Mouse (Mus musculus) stomach, embryonic 14.5 days (tissue): Measurements from ENCODE around the gene Ikzf2. TPM values are rescaled to one million over a fixed set of nuclear protein-coding genes. Genes with fewer than 3 reads are reported as not detected.

Experiments used
- ATAC-seq: fragments of 200-750 bp; cut with Nextera tagmentation; 2 replicates; pipeline ENCODE4 v1.8.0; 2017; ENCODE audit warnings: low read depth, moderate TSS enrichment; ENCODE audit not compliant: insufficient number of reproducible peaks, insufficient read depth, low FRiP score
- H3K27ac ChIP-seq: fragments of 300-500 bp; sonication (generic); 2 replicates; pipeline ENCODE4 v1.5.1; 2014; ENCODE audit warnings: mild to moderate bottlenecking, low read length, moderate library complexity, mixed read lengths
- H3K27me3 ChIP-seq: fragments of 300-500 bp; sonication (generic); 2 replicates; pipeline ENCODE4 v1.6.1; 2014; ENCODE audit warnings: low read length, control low read depth, mixed read lengths; ENCODE audit not compliant: control insufficient read depth, insufficient read depth
- H3K36me3 ChIP-seq: fragments of 300-500 bp; sonication (generic); 2 replicates; pipeline ENCODE4 v1.6.1; 2014; ENCODE audit warnings: mild to moderate bottlenecking, control low read depth, low read length, moderate library complexity, mixed read lengths; ENCODE audit not compliant: control insufficient read depth, insufficient read depth
- H3K4me1 ChIP-seq: fragments of 300-500 bp; sonication (generic); 2 replicates; pipeline ENCODE4 v1.6.1; 2014; ENCODE audit warnings: low read length, control low read depth, mixed read lengths; ENCODE audit not compliant: control insufficient read depth, insufficient read depth
- H3K4me2 ChIP-seq: fragments of 300-500 bp; sonication (generic); replicated peaks from 2 replicates; pipeline ENCODE4 v1.6.1; 2014; ENCODE audit warnings: low read depth, low read length, control low read depth
- H3K4me3 ChIP-seq: fragments of 300-500 bp; sonication (generic); 2 replicates; pipeline ENCODE4 v1.5.1; 2014; ENCODE audit warnings: low read depth, low read length, control low read depth
- H3K9ac ChIP-seq: fragments of 300-500 bp; sonication (generic); replicated peaks from 2 replicates; pipeline ENCODE4 v1.6.1; 2014; ENCODE audit warnings: low read depth, mild to moderate bottlenecking, control low read depth, low read length, moderate library complexity, mixed read lengths
- H3K9me3 ChIP-seq: fragments of 300-500 bp; sonication (generic); 2 replicates; pipeline ENCODE4 v1.6.1; 2016; ENCODE audit warnings: low read depth, low read length, control low read depth; ENCODE audit not compliant: control insufficient read depth
- WGBS: fragments of 180-500 bp; shearing (Covaris S2); extraction: QIAGEN DNeasy Blood & Tissue Kit; methylation state at CpG from one replicate; pipeline ENCODE4 v1.1.7; 2014; 5-methylcytosine and 5-hydroxymethylcytosine counted together
- polyA plus RNA-seq: library from polyadenylated mRNA; unstranded; fragments of >200 nt; fragmentation: Nextera tagmentation; extraction: Ambion mirVana; gene quantifications from 2 replicates; pipeline ENCODE4 v1.2.1, GENCODE M21; 2014

Ikzf2 gene
- polyA plus RNA-seq, 1 experiment from 2014 or later = 11.1 TPM

DNA sequence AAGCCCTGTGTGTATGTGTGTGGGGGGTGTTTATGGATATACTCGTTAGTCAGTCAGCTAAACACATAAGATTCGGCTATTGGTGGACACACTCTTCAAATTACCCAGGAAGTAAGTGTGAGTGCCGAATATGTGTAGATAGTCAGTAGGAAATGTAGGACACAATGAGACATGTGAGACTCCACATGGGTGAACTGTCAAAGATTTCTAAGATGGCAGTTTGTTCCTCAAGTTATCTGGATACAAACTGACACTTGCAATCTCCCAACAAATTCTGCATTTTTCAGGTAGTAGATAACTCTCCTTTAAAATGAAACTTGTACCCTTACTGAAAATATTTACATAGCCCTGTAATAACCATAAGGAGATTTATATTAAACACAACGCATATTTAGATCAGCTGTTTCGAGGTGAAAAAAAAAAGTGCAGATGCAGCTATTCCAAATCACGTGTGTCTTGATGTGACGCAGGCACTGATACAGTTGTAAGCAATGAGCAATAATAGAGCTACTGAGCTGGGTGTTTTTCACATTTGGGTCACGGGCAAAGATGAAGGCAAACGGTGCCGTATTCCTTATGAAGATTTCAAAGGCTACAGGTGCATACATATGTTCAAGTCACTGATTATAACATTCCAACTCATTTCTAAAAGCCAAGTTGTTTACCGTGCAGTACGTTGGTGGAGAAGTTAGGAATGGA lies 87.8 kb downstream of the Ikzf2 start:
- H3K4me3 ChIP-seq = no peak overlapping the region

GRCm38 (mm10) chr1:69591889-69592288 lies 95.2 kb downstream of the Ikzf2 start:
- Histone ChIP-seq H3K4me2 (no peak overlapping the region), H3K27ac (no peak overlapping the region)

More for the DNA sequence above, 87.8 kb downstream of the Ikzf2 start:
- Histone ChIP-seq H3K4me2 (no peak overlapping the region), H3K9ac (no peak overlapping the region), H3K4me1 (no peaks in the 10 kb centered on the region), H3K9me3 (no peaks in the 10 kb centered on the region), H3K27me3 (no peaks in the 10 kb centered on the region), H3K27ac (no peak overlapping the region), H3K36me3 (no peaks in the 10 kb centered on the region)
- ATAC-seq = no peak
- WGBS = 80% methylated on average over 12 of the region's 12 CpGs

GRCm38 (mm10) chr1:69591328-69591801 lies 95.7 kb downstream of the Ikzf2 start:
- Histone ChIP-seq H3K36me3 (no peaks in the 10 kb centered on the region), H3K27ac (no peak overlapping the region), H3K4me1 (no peaks in the 10 kb centered on the region), H3K9ac (no peak overlapping the region), H3K27me3 (no peaks in the 10 kb centered on the region), H3K4me3 (no peak overlapping the region), H3K9me3 (no peaks in the 10 kb centered on the region), H3K4me2 (no peak overlapping the region)
- ATAC-seq = no peak
- 50% methylated on average over 7 of the region's 7 CpGs for WGBS

More at GRCm38 (mm10) chr1:69591889-69592288, 95.2 kb downstream of the Ikzf2 start:
- whole genome bisulfite sequencing = 61% methylated on average over 6 of the region's 6 CpGs
- no peak overlapping the region for H3K4me3 ChIP-seq
- no peak for ATAC-seq
- H3K9ac ChIP-seq = no peak overlapping the region
- no peaks in the 10 kb centered on the region for H3K9me3 ChIP-seq
- H3K36me3 ChIP-seq = no peaks in the 10 kb centered on the region
- no peaks in the 10 kb centered on the region for H3K27me3 ChIP-seq
- H3K4me1 ChIP-seq = no peaks in the 10 kb centered on the region

DNA sequence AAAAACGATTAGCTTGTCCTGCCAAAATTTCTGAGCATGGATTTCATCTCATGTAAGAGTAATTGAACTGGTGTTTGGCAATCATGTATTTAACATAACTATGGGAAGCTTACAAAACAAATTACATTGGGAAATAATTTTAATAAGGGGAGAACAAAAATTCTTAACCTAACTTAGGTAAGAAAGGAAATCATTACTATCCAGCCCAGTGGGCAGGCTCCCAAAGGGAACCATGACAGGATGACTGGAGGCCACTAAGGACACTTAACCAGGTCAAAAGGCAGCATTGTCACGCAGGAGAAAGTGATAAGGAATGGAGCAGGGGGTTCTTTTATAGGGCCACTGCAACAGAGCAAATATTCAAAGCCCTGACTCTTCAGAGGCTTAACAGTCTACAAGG lies 101.5 kb downstream of the Ikzf2 start:
- Histone ChIP-seq H3K9me3 (no peaks in the 10 kb centered on the region), H3K4me1 (no peaks in the 10 kb centered on the region), H3K27ac (no peak overlapping the region), H3K4me2 (no peak overlapping the region), H3K4me3 (no peak overlapping the region), H3K36me3 (no peaks in the 10 kb centered on the region), H3K9ac (no peak overlapping the region), H3K27me3 (no peaks in the 10 kb centered on the region)
- WGBS = 56% methylated on average over 2 of the region's 2 CpGs
- no peak for ATAC-seq

- H3K4me1 ChIP-seq = no peaks in the 10 kb centered on the region
- 88% methylated on average over 5 of the region's 5 CpGs for WGBS
- H3K9ac ChIP-seq = no peak overlapping the region
- no peaks in the 10 kb centered on the region for H3K36me3 ChIP-seq
- no peaks in the 10 kb centered on the region for H3K9me3 ChIP-seq
- H3K27ac ChIP-seq = no peak overlapping the region
- ATAC-seq = no peak
- no peaks in the 10 kb centered on the region for H3K27me3 ChIP-seq
- no peak overlapping the region for H3K4me3 ChIP-seq
- H3K4me2 ChIP-seq = no peak overlapping the region
These were observed 102.9 kb downstream of the Ikzf2 start for GRCm38 (mm10) chr1:69583932-69584659.

GRCm38 (mm10) chr1:69578917-69579316 lies 108.1 kb downstream of the Ikzf2 start:
- no peak overlapping the region for H3K4me2 ChIP-seq
- no peaks in the 10 kb centered on the region for H3K4me1 ChIP-seq
- no peaks in the 10 kb centered on the region for H3K27me3 ChIP-seq
- H3K4me3 ChIP-seq = no peak overlapping the region
- ATAC-seq = no peak
- H3K36me3 ChIP-seq = no peaks in the 10 kb centered on the region
- H3K9me3 ChIP-seq = no peaks in the 10 kb centered on the region
- 92% methylated on average over 4 of the region's 4 CpGs for WGBS
- no peak overlapping the region for H3K27ac ChIP-seq
- no peak overlapping the region for H3K9ac ChIP-seq

DNA sequence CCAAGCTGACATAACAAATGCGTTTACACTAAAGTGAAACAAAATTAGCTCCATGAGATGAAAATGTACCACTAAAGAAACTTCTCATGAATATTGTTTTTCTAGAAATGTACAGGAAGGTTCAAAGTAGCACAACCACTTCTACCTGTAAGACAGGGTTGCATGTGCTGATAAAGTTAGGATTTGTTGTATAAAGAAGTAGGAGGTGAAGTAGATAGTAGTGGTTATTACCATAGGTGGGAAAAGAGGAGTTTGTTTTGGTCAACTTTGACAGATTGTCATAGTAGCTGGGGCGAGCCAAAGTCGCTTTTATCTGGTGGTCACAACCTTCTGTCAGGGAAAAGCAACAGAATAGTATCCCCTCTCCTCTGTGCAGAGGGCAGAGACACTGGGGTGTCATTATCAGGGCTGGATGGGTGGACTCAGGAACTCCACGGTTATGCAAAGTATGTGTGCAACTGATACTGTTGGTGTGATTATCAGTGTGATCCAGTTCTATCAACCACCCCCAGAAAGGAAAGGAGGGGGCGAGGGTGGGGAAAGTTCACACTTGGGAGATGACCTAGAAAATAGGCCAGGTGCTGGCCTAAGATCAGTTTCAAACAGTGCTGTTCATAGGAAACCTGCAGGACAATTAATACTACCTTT lies 127.5 kb downstream of the Ikzf2 start:
- no peak overlapping the region for H3K4me3 ChIP-seq
- no peak; the same call in 1 of the 2 replicates for ATAC-seq
- no peak overlapping the region for H3K4me2 ChIP-seq
- H3K36me3 ChIP-seq = no peaks in the 10 kb centered on the region
- H3K27ac ChIP-seq = no peak overlapping the region
- no peaks in the 10 kb centered on the region for H3K4me1 ChIP-seq
- H3K9ac ChIP-seq = no peak overlapping the region
- WGBS = 60% methylated on average over 5 of the region's 5 CpGs
- no peaks in the 10 kb centered on the region for H3K27me3 ChIP-seq
- H3K9me3 ChIP-seq = no peaks in the 10 kb centered on the region

DNA sequence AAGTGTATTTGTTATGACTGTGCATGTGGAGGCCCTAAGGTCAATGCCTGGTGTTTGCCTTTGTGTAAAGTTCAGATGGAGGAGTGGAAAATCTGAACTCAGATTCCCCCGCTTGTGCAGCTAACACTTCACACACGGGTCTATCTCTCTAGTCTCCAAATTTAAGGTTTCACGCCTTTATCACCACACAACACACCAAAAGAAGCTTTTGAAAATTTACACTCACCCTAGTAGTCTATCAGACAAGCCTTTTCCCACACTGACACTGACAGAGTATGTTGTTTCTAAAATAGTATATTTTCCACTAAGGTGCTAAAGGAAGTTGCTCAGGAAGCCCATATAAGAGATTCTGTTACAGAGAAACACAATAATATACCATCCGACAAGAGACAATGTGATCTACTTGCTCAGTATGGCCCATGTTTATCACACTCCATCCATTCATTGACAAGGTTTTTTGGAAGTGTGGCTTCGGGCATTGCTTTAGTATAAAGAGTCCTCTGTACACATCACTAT lies 131.4 kb downstream of the Ikzf2 start:
- H3K4me3 ChIP-seq = no peak overlapping the region
- no peaks in the 10 kb centered on the region for H3K4me1 ChIP-seq
- H3K9ac ChIP-seq = no peak overlapping the region
- ATAC-seq = no peak
- H3K27ac ChIP-seq = no peak overlapping the region
- H3K36me3 ChIP-seq = no peaks in the 10 kb centered on the region
- H3K27me3 ChIP-seq = no peaks in the 10 kb centered on the region
- H3K9me3 ChIP-seq = no peaks in the 10 kb centered on the region
- 92% methylated on average over 5 of the region's 5 CpGs for WGBS
- H3K4me2 ChIP-seq = no peak overlapping the region
